Mouse (Mus musculus) megakaryocyte, embryonic 14.5 days (primary cell): ENCODE results near the gene Rpl18.

Source experiments
- FLI1 ChIP-seq: IDR thresholded peaks from 2 replicates; pipeline ENCODE4 v1.6.1; 2012; ENCODE audit warnings: low read length, inconsistent platforms, mixed read lengths
- GATA1 ChIP-seq: IDR thresholded peaks from 3 replicates; pipeline ENCODE4 v1.6.1; 2012; ENCODE audit warnings: mixed read lengths, low read length, inconsistent platforms, borderline replicate concordance

DNA sequence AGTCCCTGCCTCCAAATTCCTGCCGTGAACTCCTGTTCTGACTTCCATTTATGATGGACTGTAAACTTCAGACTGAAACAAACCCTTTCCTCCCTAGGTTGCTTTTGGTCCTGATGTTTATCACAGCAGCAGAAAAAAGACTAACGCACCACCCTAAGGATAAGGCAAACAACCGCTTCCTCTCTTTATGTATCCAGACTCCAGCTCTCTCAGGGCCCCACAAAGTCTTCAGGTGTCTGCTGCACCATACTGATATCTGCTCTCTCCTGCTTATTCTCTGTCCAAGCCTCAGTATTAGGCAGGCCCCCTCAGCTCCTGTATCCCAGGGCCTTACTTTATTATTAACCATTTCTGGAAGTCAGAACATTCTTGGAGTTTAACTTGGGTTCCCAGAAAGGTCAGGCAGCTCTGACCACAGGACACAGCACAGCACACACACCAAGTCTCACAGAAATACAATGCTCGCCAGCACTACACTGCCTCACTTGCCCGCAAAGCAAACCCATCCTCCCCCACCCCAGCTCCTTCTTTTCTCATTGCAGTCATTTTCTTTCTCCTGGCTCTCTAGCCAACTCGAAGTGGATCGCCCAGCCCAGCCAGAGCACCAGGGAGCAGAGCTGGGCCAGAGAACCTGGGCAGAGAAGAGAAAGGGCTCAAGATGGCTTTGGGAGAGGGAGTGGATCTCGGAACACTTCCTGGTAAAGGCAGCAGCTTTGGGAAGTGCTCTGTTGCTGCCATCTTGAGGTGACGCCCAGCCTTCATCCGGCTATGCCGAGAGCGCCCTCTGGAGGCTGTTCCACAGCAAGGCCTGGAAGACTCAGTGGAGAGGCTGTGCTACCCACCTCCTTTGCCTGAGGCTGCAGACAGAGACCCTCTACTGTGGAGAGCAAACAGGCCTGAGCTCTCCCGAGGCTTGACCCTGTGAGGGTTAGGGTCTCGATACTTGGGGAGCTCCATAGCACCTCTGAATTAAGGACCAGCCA, 32.8 kb upstream of the Rpl18 start:
- TF ChIP-seq FLI1, result no peak
- TF ChIP-seq GATA1, result no peak
